Mouse (Mus musculus) heart, embryonic 16.5 days (tissue): ENCODE measurements at regions not wholly inside any gene's neighbourhood (a gene's known extent, or its start where the extent isn't known, plus 50 kb on each side); places are given as distances from the start of the nearest gene placed in this dataset.

Source experiments
- ATAC-seq: fragments of 200-750 bp; cut with Nextera tagmentation; replicated peaks from 2 replicates; pipeline ENCODE4 v1.8.0; 2017; ENCODE audit warnings: moderate number of reproducible peaks; ENCODE audit not compliant: insufficient read depth, low FRiP score; ENCODE audit errors: extremely low read depth
- H3K27ac ChIP-seq: fragments of 300-500 bp; sonication (generic); 2 replicates; pipeline ENCODE4 v1.5.1; 2014; ENCODE audit warnings: mild to moderate bottlenecking, low read length, control low read depth, moderate library complexity
- H3K27me3 ChIP-seq: fragments of 300-500 bp; sonication (generic); 2 replicates; pipeline ENCODE4 v1.6.1; 2014; ENCODE audit warnings: low read length, mixed read lengths; ENCODE audit not compliant: control insufficient read depth, insufficient read depth
- H3K36me3 ChIP-seq: fragments of 300-500 bp; sonication (generic); 2 replicates; pipeline ENCODE4 v1.6.1; 2014; ENCODE audit not compliant: control insufficient read depth, insufficient read depth
- H3K4me1 ChIP-seq: fragments of 300-500 bp; sonication (generic); 2 replicates; pipeline ENCODE4 v1.6.1; 2014; ENCODE audit warnings: low read length, mixed read lengths; ENCODE audit not compliant: control insufficient read depth, insufficient read depth
- H3K4me2 ChIP-seq: fragments of 300-500 bp; sonication (generic); 2 replicates; pipeline ENCODE4 v1.6.1; 2014; ENCODE audit warnings: low read depth, mild to moderate bottlenecking, control low read depth, low read length
- H3K4me3 ChIP-seq: fragments of 300-500 bp; sonication (generic); 2 replicates; pipeline ENCODE4 v1.5.1; 2014; ENCODE audit warnings: mild to moderate bottlenecking, control low read depth, low read length
- H3K9ac ChIP-seq: fragments of 300-500 bp; sonication (generic); 2 replicates; pipeline ENCODE4 v1.6.1; 2014; ENCODE audit warnings: low read length, control low read depth
- H3K9me3 ChIP-seq: fragments of 300-500 bp; sonication (generic); replicated peaks from 2 replicates; pipeline ENCODE4 v1.6.1; 2016; ENCODE audit warnings: low read length; ENCODE audit not compliant: control insufficient read depth
- WGBS: fragments of 180-500 bp; shearing (Covaris S2); extraction: QIAGEN DNeasy Blood & Tissue Kit; methylation state at CpG from one replicate; pipeline ENCODE4 v1.1.7; 2014; 5-methylcytosine and 5-hydroxymethylcytosine counted together

- H3K4me1 ChIP-seq, result no peaks in the 10 kb centered on the region
- H3K27ac ChIP-seq, result no peak overlapping the region
- H3K4me2 ChIP-seq, result no peak overlapping the region
- no peak for ATAC-seq
- no peaks in the 10 kb centered on the region for H3K9me3 ChIP-seq
- no peak overlapping the region for H3K4me3 ChIP-seq
- peaks cover 28% of the 10 kb centered on the region for H3K27me3 ChIP-seq
- H3K36me3 ChIP-seq, result no peaks in the 10 kb centered on the region
- WGBS, result 24% methylated on average over 4 of the region's 4 CpGs
- H3K9ac ChIP-seq, result no peak overlapping the region
Measured at GRCm38 (mm10) chr13:31080215-31080614, 106.2 kb downstream of the Gm5447 start.

- Histone ChIP-seq H3K9me3 (no peaks in the 10 kb centered on the region), H3K27ac (no peak overlapping the region), H3K4me3 (no peak overlapping the region), H3K4me2 (no peak overlapping the region), H3K9ac (no peak overlapping the region), H3K36me3 (no peaks in the 10 kb centered on the region), H3K27me3 (peaks cover 28% of the 10 kb centered on the region), H3K4me1 (no peaks in the 10 kb centered on the region)
- no peak for ATAC-seq
- 29% methylated on average over 13 of the region's 13 CpGs for WGBS
Measured at GRCm38 (mm10) chr13:31082448-31083140, 108.6 kb downstream of the Gm5447 start.

- no peaks in the 10 kb centered on the region for H3K4me1 ChIP-seq
- no peak overlapping the region for H3K4me3 ChIP-seq
- no peaks in the 10 kb centered on the region for H3K9me3 ChIP-seq
- H3K36me3 ChIP-seq, result no peaks in the 10 kb centered on the region
- no peaks in the 10 kb centered on the region for H3K27me3 ChIP-seq
- WGBS, result 61% methylated on average over 2 of the region's 2 CpGs
- no peak overlapping the region for H3K27ac ChIP-seq
- ATAC-seq, result no peak
- no peak overlapping the region for H3K4me2 ChIP-seq
- H3K9ac ChIP-seq, result no peak overlapping the region
Measured at GRCm38 (mm10) chr13:31101051-31101450, 127.0 kb downstream of the Gm5447 start.

- H3K9ac ChIP-seq, result no peak overlapping the region
- no peaks in the 10 kb centered on the region for H3K4me1 ChIP-seq
- no peak overlapping the region for H3K27ac ChIP-seq
- no peaks in the 10 kb centered on the region for H3K36me3 ChIP-seq
- 57% methylated on average over 2 of the region's 2 CpGs for WGBS
- H3K9me3 ChIP-seq, result no peaks in the 10 kb centered on the region
- no peak overlapping the region for H3K4me3 ChIP-seq
- H3K27me3 ChIP-seq, result no peaks in the 10 kb centered on the region
- no peak for ATAC-seq
- H3K4me2 ChIP-seq, result no peak overlapping the region
Measured at GRCm38 (mm10) chr13:31107434-31107833, 133.4 kb downstream of the Gm5447 start.

- Histone ChIP-seq H3K4me1 (no peaks in the 10 kb centered on the region), H3K36me3 (no peaks in the 10 kb centered on the region), H3K9ac (no peak overlapping the region), H3K4me3 (no peak overlapping the region), H3K27ac (no peak overlapping the region), H3K9me3 (no peaks in the 10 kb centered on the region), H3K4me2 (no peak overlapping the region), H3K27me3 (no peaks in the 10 kb centered on the region)
- no peak for ATAC-seq
- WGBS, result 75% methylated on average over 2 of the region's 2 CpGs
Measured at GRCm38 (mm10) chr13:31109231-31109630, 135.2 kb downstream of the Gm5447 start.

- H3K4me1 ChIP-seq, result no peaks in the 10 kb centered on the region
- no peaks in the 10 kb centered on the region for H3K36me3 ChIP-seq
- ATAC-seq, result no peak
- no peak overlapping the region for H3K27ac ChIP-seq
- no peak overlapping the region for H3K4me3 ChIP-seq
- no peak overlapping the region for H3K4me2 ChIP-seq
- H3K9ac ChIP-seq, result no peak overlapping the region
- WGBS, result 61% methylated on average over 2 of the region's 2 CpGs
- no peaks in the 10 kb centered on the region for H3K27me3 ChIP-seq
- H3K9me3 ChIP-seq, result no peaks in the 10 kb centered on the region
Measured at GRCm38 (mm10) chr13:31122689-31123088, 148.7 kb downstream of the Gm5447 start.

- 62% methylated on average over 4 of the region's 4 CpGs for WGBS
- H3K4me1 ChIP-seq, result no peaks in the 10 kb centered on the region
- H3K27ac ChIP-seq, result no peak overlapping the region
- no peak for ATAC-seq
- no peak overlapping the region for H3K9ac ChIP-seq
- H3K27me3 ChIP-seq, result no peaks in the 10 kb centered on the region
- H3K4me3 ChIP-seq, result no peak overlapping the region
- H3K9me3 ChIP-seq, result no peaks in the 10 kb centered on the region
- H3K36me3 ChIP-seq, result no peaks in the 10 kb centered on the region
- no peak overlapping the region for H3K4me2 ChIP-seq
Measured at GRCm38 (mm10) chr13:31124547-31125216, 150.7 kb downstream of the Gm5447 start.

GRCm38 (mm10) chr13:31132501-31132900, 158.5 kb downstream of the Gm5447 start:
- Histone ChIP-seq H3K27me3 (no peaks in the 10 kb centered on the region), H3K4me3 (no peak overlapping the region), H3K27ac (no peak overlapping the region), H3K9ac (no peak overlapping the region), H3K9me3 (no peaks in the 10 kb centered on the region), H3K4me1 (no peaks in the 10 kb centered on the region), H3K4me2 (no peak overlapping the region), H3K36me3 (no peaks in the 10 kb centered on the region)
- no peak for ATAC-seq
- 87% methylated on average over 5 of the region's 5 CpGs for WGBS

- WGBS, result 62% methylated on average over 3 of the region's 3 CpGs
- H3K4me3 ChIP-seq, result no peak overlapping the region
- H3K9me3 ChIP-seq, result no peaks in the 10 kb centered on the region
- ATAC-seq, result no peak
- no peaks in the 10 kb centered on the region for H3K4me1 ChIP-seq
- H3K9ac ChIP-seq, result no peak overlapping the region
- no peak overlapping the region for H3K4me2 ChIP-seq
- H3K27me3 ChIP-seq, result no peaks in the 10 kb centered on the region
- H3K36me3 ChIP-seq, result no peaks in the 10 kb centered on the region
- H3K27ac ChIP-seq, result no peak overlapping the region
Measured at GRCm38 (mm10) chr13:31139686-31140085, 165.7 kb downstream of the Gm5447 start.
